Comparison of ENCODE assay signal across 14 mouse cellular contexts in the genomic region with DNA sequence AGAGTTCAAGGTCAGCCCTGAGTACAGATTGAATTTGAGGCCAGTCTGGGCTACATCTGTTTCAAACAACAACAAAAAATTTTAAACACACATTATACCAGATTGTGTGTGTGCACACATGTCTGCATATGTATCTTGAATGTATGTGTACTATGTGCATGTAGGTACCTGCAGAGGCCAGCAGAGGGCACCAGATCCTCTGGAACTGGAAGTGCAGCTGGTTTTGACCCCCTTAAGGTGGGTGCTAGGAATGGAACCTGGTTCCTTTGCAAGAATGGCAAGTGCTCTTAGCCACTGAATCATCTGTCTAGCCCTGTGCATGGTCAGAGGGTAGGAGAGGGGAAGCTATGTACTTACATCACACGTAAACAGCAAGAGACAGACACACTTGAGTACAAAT. TPM values are rescaled to one million over a fixed set of nuclear protein-coding genes. Genes with fewer than 3 reads are reported as not detected.
DNase-seq lines count a peak whose midpoint lies in the region; ATAC-seq and TF ChIP-seq lines count a peak whose summit lies in the region.
"Had no signal": no experiment of that assay in that cellular context is flagged by ENCODE, and none has a peak within 500 bp of the region (broad histone marks: within the 10 kb centered on the region; RNA-seq: fewer than 3 reads in every experiment).

No protein-coding gene starts in this region.

- no peak for DNase-seq in heart, adult 2 months
- DNase-seq in heart, embryonic 10.5 days (ENCODE audit: low spot score), result no peak
- DNase-seq in lung, embryonic 14.5 days, result no peak
- no peak for DNase-seq in lung, postnatal 25 days (ENCODE audit: low spot score)
- DNase-seq in ES-E14 (ENCODE audit: low read depth, low spot score), result no peak
- DNase-seq in induced T-regulatory cell, adult 2 months (ENCODE audit: low read depth), result peak; percentile 34
- DNase-seq in right cerebral cortex, postnatal 10 days (ENCODE audit: low spot score in 2 of 2), result no peak
- DNase-seq: cerebellum, adult 18-20 months; kidney, adult 9 months; left cerebral cortex, postnatal 4 days; lung, adult 2 months; spleen, adult 18-20 months had no signal

- H3K79me2 ChIP-seq in heart, adult 2 months (replicated peaks; ENCODE audit: control insufficient read depth, insufficient read depth, low read length), result no peaks in the 10 kb centered on the region

- H3K4me2 ChIP-seq in lung, embryonic 14.5 days, result no peak overlapping the region
- H3K4me2 ChIP-seq: heart, embryonic 13.5 days had no signal

- no peak for TF ChIP-seq POLR2A in heart, adult 2 months (IDR thresholded peaks at IDR 0.05; ENCODE audit: insufficient read depth, low read depth, low read length)

- H3K4me3 ChIP-seq in heart, adult 2 months, result no peak overlapping the region
- no peak overlapping the region for H3K4me3 ChIP-seq in heart, embryonic 10.5 days
- H3K4me3 ChIP-seq in lung, embryonic 14.5 days (ENCODE audit: low read depth, low read length), result no peak overlapping the region
- H3K4me3 ChIP-seq in ES-E14 (ENCODE audit: insufficient read depth in 1 of 2, low read depth in 1 of 2, low read length in 2 of 2, poor library complexity in 1 of 2, severe bottlenecking in 1 of 2), result no peak overlapping the region
- H3K4me3 ChIP-seq: heart, embryonic 13.5 days had no signal

- no peak overlapping the region for H3K9ac ChIP-seq in heart, adult 2 months (ENCODE audit: low read depth, low read length)
- no peak overlapping the region for H3K9ac ChIP-seq in lung, embryonic 14.5 days
- no peak overlapping the region for H3K9ac ChIP-seq in ES-E14 (ENCODE audit: insufficient read depth, low read depth, low read length, poor library complexity, severe bottlenecking)
- H3K9ac ChIP-seq: heart, embryonic 13.5 days had no signal

- H3K27ac ChIP-seq in heart, adult 2 months, result no peak overlapping the region
- no peak overlapping the region for H3K27ac ChIP-seq in heart, embryonic 10.5 days
- H3K27ac ChIP-seq in lung, embryonic 14.5 days (ENCODE audit: low read depth), result no peak overlapping the region
- H3K27ac ChIP-seq in ES-E14 (ENCODE audit: insufficient read depth, low read depth, low read length, poor library complexity, severe bottlenecking), result no peak overlapping the region
- H3K27ac ChIP-seq: heart, embryonic 13.5 days had no signal

- ATAC-seq in lung, embryonic 14.5 days (ENCODE audit: insufficient read depth), result no peak
- ATAC-seq in granulocyte monocyte progenitor cell, adult 5-6 weeks (replicated peaks; ENCODE audit: poor library complexity, severe bottlenecking), result no peak

- peaks cover 1% of the 10 kb centered on the region; the same call in 1 of the 2 replicates for H3K27me3 ChIP-seq in heart, adult 2 months (ENCODE audit: control insufficient read depth, insufficient read depth, low read length)
- 0 out of 2 replicates have a peak, but pooled peaks cover 4% of the 10 kb centered on the region for H3K27me3 ChIP-seq in heart, embryonic 10.5 days (ENCODE audit: insufficient read depth, poor library complexity, severe bottlenecking)
- H3K27me3 ChIP-seq in lung, embryonic 14.5 days (ENCODE audit: insufficient read depth, low read length), result no peaks in the 10 kb centered on the region

- H3K4me1 ChIP-seq in heart, adult 2 months (ENCODE audit: control insufficient read depth, insufficient read depth, low read length), result no peaks in the 10 kb centered on the region
- peaks cover 20% of the 10 kb centered on the region for H3K4me1 ChIP-seq in heart, embryonic 10.5 days
- peaks cover 10% of the 10 kb centered on the region; the same call in 1 of the 2 replicates for H3K4me1 ChIP-seq in lung, embryonic 14.5 days (ENCODE audit: insufficient read depth)
- H3K4me1 ChIP-seq in ES-E14 (ENCODE audit: control insufficient read depth in 2 of 2, insufficient read depth in 2 of 2, low read length in 2 of 2, poor library complexity in 1 of 2), result peaks cover 0 to 3% of the 10 kb centered on the region in 2 experiments; a peak in 1 of 4 replicates

- no peak for TF ChIP-seq EP300 in heart, adult 2 months (IDR thresholded peaks at IDR 0.05; ENCODE audit: insufficient read depth, low read depth, low read length)

- intact Hi-C loops in heart, adult 2 months (cut with DNase I), result no loop called here

- 93% methylated on average over 1 of the region's 1 CpGs for WGBS in heart, adult 2 months
- WGBS in heart, embryonic 10.5 days, result 95% methylated on average over 1 of the region's 1 CpGs
- WGBS in lung, embryonic 14.5 days, result 97% methylated on average over 1 of the region's 1 CpGs

- in situ Hi-C loops in ES-E14 (cut with MboI; ENCODE audit: low sequenced_read_pairs in 2 of 2, unreplicated experiment in 2 of 2), result loop anchor here in 1 of 2 experiments (25.0 kb wide), 2 partner anchors 427 to 1052 kb away; no protein-coding TSS in a partner anchor

- H3K36me3 ChIP-seq in heart, adult 2 months (ENCODE audit: control insufficient read depth, insufficient read depth, low read length), result no peaks in the 10 kb centered on the region
- no peaks in the 10 kb centered on the region for H3K36me3 ChIP-seq in heart, embryonic 10.5 days
- H3K36me3 ChIP-seq in lung, embryonic 14.5 days (ENCODE audit: insufficient read depth), result no peaks in the 10 kb centered on the region
- no peaks in the 10 kb centered on the region for H3K36me3 ChIP-seq in ES-E14 (ENCODE audit: control insufficient read depth, insufficient read depth, low read length, poor library complexity, severe bottlenecking)
- H3K36me3 ChIP-seq: heart, embryonic 13.5 days had no signal

- peak; percentile 60 for TF ChIP-seq CTCF in heart, adult 2 months (IDR thresholded peaks at IDR 0.05)
- peak; percentile 60 for TF ChIP-seq CTCF in lung, embryonic 14.5 days (IDR thresholded peaks at IDR 0.05; ENCODE audit: low read depth)

- 0 out of 2 replicates have a peak, but pooled peaks cover 3% of the 10 kb centered on the region for H3K9me3 ChIP-seq in heart, embryonic 10.5 days
- H3K9me3 ChIP-seq in lung, embryonic 14.5 days (ENCODE audit: low read depth, low read length), result no peaks in the 10 kb centered on the region; the same call in 1 of the 2 replicates
- H3K9me3 ChIP-seq in ES-E14 (ENCODE audit: control insufficient read depth, insufficient read depth, low read depth, low read length), result no peaks in the 10 kb centered on the region

TF ChIP-seq in ES-E14, 5 proteins besides CTCF, POLR2A, EP300 and RAD21:
- TF ChIP-seq MAFK (IDR thresholded peaks at IDR 0.05; ENCODE audit: insufficient read depth, low read depth, low read length) (no peak), ZC3H11A (IDR thresholded peaks at IDR 0.05; ENCODE audit: borderline replicate concordance, low read depth, low read length) (peak; percentile 73)
TF ChIP-seq in ES-E14: peak in this region for 1.

RNA-seq across cellular contexts. Expression of a gene that starts 23.3 kb away (rescaled TPM):
- 100 to 1,000 TPM; 851 to 971 TPM for total RNA-seq in heart, adult 2 months (2021)
- 642 and 1,106 TPM in 2 replicates for polyA plus RNA-seq in heart, adult 2 months (2012; rRNA removed)
- 782 and 904 TPM in 2 replicates for polyA plus RNA-seq in heart, embryonic 10.5 days (2016; fragmentation: Nextera tagmentation; extraction: Ambion mirVana)
- 1,236 and 1,354 TPM in 2 replicates for polyA plus RNA-seq in lung, embryonic 14.5 days (2014; fragmentation: Nextera tagmentation; extraction: Ambion mirVana)
- 2,405 and 2,661 TPM in 2 replicates for total RNA-seq in ES-E14 (2012; rRNA removed)
- total RNA-seq in granulocyte monocyte progenitor cell, adult 5-6 weeks (2014; fragmentation: Nextera tagmentation), result 4,650 and 5,450 TPM in 2 replicates
- 5,024 and 5,294 TPM in 2 replicates for total RNA-seq in granulocyte monocyte progenitor cell, adult 5-6 weeks (2017)

RNA-seq across cellular contexts. Expression of a gene that starts 23.4 kb away (rescaled TPM):
- total RNA-seq in heart, adult 2 months (2021), result 10 to 100 TPM; 10.3 to 11.0 TPM
- polyA plus RNA-seq in heart, adult 2 months (2012; rRNA removed), result 4.7 and 10.3 TPM in 2 replicates
- polyA plus RNA-seq in heart, embryonic 10.5 days (2016; fragmentation: Nextera tagmentation; extraction: Ambion mirVana), result 16.9 and 18.1 TPM in 2 replicates
- polyA plus RNA-seq in lung, embryonic 14.5 days (2014; fragmentation: Nextera tagmentation; extraction: Ambion mirVana), result 17.3 and 19.5 TPM in 2 replicates
- total RNA-seq in ES-E14 (2012; rRNA removed), result 55.7 and 67.8 TPM in 2 replicates
- 18.9 and 35.8 TPM in 2 replicates for total RNA-seq in granulocyte monocyte progenitor cell, adult 5-6 weeks (2014; fragmentation: Nextera tagmentation)
- 14.3 and 16.0 TPM in 2 replicates for total RNA-seq in granulocyte monocyte progenitor cell, adult 5-6 weeks (2017)
